Mouse (Mus musculus) regulatory T cell (primary cell): ENCODE measurements around the gene Depdc1b.

ENCODE experiments used
- in situ Hi-C: fragments of 300-600 bp; cut with MboI, MseI; formaldehyde crosslinking; loops from one replicate; pipeline ENCODE4 v1.15.1; 2025; ENCODE audit warnings: high pct_unique_total_duplicates

Gene Depdc1b

DNA sequence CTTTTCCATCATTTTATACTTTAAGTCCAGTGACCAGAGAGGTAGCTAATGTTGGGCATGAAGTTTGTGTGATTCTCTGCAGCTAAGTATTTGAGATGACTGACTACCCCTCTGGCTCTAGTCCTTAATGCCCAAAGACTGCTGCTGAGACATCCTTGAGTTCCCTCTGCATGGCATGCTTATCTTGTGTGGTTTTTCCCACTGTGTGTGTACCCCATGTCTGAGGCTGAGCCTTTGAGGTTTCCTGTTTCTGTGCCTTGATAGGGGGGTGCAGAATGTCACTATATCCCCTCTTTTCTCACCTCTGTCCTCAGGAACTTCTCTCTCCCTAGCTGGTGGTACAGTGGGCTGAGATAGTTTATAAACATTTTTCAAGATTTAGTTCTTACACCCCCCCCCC lies 119.6 kb downstream of the Depdc1b start:
- in situ Hi-C loops: loop anchor here (10.0 kb wide), 1 partner anchor 1099 kb away; no protein-coding TSS in a partner anchor

DNA sequence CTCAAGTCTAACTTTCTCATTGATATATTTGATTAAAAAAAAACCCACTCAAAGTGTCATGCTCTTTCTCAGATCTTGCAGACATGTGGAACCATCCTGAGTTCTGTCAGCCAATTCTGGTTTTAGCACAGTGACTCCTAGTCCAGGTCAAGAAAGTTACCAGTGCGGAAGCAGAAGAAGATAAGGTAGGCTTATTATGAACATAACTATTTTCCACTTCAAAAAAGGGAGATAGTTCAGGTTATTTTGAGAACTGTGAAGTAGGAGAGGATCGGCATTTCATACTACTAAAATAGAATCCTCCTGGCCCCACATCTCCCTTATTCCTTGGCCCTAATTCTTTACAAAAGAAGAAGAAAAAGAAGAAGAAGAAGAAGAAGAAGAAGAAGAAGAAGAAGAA lies 121.3 kb downstream of the Depdc1b start:
- in situ Hi-C loops: loop anchor here (10.0 kb wide), 1 partner anchor 1097 kb away; no protein-coding TSS in a partner anchor

DNA sequence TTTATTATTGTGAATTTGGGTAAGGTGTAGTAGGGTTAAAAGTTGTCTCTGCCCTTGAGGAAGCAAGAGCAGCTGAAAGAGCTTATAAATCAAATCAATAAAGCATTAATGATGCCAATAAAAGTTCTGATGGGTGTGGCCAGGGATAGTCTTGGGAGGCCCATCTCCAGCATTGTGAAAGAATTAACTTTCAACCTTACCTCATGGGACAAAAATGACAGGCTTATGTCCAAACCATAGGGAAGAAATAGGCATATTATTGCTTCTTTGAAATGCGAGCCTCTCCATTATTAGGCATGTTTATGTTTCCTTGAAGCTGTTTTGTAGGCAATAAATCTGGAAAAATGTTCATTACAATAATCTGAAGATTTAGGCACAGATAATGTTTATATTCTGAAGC lies 122.9 kb downstream of the Depdc1b start:
- in situ Hi-C loops: loop anchor here (10.0 kb wide), 1 partner anchor 1096 kb away; no protein-coding TSS in a partner anchor

DNA sequence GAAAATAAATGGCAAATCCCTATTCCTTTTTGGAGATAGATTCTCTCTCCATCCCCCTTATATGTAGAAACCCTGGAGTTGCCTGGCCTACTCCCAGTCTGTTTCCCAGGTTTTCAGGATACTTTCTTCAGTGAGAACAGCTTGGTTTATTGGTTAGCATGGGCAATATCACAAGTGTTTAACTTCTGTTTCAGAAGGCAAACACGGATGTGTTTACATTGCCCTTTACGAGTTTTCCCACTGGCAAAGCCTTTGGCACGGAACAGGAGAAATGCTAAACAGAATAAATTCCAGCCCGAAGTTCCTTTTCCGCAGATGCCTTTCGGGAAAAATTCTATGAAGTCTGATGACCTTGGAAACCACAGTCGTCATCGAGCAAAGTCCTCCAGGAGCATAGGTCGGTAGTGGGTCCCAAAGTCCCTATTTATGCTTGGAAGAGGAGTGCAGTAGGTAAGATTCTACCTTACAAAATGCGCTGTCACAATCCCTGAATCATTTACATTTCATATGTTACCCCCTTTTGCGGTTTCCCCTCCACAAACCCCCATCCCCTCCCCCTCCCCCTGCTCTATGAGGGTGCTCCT lies 132.3 kb downstream of the Depdc1b start:
- in situ Hi-C loops: no loop called here

DNA sequence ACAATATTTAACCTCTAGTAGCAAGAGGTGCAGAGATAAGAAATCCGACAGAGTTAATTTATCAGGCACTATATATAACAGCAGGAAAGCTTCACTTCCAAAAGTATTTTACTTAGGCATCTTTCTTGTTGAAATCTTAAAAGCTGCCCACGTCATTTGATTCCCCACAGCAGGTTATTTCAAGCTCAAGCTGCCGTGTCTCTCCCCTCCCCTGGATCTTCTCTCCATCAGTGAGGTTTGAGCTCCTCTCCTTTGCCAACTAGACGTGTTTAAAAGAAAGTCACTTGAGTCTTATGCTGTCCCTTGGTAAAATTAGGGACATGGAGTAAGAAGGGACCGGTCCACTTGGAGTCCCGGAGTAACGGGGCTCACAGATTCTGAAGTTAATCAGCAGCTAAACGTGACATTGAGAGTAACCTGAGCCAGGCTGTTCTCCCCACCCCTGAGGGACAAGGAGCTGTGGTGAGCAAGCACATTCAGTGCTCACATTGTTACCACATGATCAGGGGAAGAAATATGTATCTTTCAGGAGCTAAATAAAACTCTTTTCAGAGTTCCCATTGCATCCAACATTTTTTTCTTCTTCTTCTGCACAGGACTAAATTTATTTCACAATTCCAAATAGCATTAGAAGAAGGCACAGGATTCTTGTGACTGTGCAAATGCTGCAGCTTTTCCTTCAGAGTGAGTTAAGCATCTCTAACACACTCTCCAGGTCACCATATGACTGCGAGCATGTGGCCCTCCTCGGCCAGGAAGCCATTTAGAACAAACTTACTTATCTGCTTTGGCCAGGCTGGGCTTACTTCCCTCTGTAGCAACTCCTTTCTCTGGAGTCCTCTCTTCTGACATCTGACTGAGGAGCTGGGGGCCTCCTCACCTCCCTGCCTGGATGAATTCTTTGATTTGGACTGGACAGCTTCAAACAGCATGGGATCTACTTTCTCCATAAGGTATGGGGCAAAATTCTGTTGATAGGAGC lies 133.3 kb downstream of the Depdc1b start, which contains the start of gene Pde4d:
Gene Pde4d (plus strand): TSS at position 833 of the 982 bp plus-strand sequence.
- in situ Hi-C loops: no loop called here

DNA sequence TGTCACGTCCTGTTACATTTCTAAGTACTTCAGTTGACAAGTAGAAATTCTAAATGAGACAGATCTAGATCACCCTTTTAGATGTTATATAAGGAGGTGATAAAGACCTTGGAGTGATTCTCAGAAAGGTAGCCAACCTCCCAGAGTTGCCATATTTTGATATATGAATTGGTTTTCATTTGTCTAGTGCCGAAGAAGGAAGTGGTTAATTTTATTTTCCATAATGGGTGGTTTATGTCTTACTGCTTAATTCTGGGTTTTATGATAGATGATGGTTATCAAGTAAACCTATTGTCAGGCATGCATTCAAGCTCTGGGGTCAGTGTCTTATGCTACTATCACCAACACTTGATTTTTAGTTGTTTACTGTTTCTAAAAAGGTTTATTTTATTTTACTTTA lies 135.0 kb downstream of the Depdc1b start:
- in situ Hi-C loops: no loop called here

DNA sequence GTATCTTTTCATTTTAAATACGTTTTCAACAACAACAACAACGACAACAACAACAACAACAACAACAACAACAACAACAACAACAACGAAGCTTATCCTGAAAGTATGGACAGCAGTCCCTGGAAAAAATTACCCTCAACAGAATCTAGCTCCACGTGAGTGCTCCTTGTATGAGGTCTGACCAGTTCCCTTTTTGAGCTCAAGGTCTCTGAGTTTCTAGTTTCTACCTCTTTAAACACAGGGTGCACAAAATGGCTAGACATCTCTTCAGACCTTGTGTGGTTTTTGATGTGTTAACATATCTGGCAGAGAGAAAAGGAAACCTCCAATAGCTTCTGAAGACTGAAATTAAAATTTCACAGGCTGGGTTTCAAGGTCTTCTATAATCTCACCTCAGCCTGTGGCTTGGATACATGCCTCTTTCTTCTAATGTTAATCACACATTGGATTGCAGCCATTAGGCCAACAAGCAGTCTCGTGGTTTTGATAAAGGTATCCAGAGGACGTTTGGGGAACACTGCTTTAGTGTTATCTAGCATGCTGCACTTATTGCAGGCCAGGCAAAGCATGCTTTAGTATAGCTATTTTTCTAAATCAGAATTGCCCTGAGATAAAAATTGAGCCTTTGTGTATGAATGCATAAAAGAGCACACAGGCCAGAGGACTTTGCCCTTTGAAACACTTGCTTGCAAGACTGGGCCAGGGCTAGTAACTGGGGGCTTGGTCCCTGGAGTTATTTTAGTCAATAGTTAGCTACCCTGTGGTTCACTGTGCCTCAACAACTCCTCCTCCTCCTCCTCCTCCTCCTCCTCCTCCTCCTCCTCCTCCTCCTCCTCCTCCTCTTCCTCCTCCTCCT lies 137.2 kb downstream of the Depdc1b start:
- in situ Hi-C loops: no loop called here
